Mouse (Mus musculus) mesoderm, embryonic 11.5 days (tissue): ENCODE data around the gene Dab1.

Experiments
- DNase-seq: peaks from one replicate; pipeline ENCODE4 v3.0.0-alpha.2; 2012; ENCODE audit warnings: low read depth, low spot score

Dab1 gene

DNA sequence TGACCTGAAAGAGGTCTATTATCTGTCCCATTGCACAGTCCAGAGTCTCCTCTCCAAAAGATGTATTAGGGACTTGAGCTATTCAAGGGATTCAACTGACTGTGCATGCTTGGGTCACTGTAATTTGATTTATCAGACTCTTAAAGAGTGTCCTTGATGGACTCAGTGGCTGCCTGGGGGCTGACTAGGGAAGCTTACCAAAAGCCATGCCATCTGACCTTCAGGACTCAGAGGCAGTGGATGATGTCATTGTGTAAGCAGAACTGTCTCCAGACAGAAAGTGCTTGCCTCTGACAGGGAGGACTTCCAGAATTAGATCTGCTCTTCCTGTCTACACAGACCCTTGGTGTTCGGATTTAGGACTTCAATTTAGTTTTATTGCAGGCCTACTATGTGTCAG, 627.3 kb downstream of the Dab1 start:
- peak; percentile 34 for DNase-seq

DNA sequence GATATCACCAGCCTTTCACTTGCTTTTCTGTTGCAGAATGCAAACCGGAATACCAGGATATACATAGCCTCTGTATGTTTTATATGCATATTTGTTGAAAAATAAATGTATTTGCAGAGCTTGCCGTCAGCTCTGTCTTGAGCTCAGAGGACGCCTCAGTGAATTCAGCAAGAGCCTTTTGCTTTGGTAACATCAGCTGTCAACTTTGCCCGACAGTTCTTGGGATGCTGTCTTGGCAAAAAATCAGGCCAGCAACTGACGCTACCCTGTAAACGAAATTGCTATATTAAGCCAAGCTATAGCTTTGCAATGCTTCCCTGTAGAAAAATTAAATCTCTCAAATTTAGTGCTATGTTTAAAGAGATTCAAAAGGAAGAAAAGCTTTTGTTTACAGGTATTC, 630.3 kb downstream of the Dab1 start:
- no peak for DNase-seq

DNA sequence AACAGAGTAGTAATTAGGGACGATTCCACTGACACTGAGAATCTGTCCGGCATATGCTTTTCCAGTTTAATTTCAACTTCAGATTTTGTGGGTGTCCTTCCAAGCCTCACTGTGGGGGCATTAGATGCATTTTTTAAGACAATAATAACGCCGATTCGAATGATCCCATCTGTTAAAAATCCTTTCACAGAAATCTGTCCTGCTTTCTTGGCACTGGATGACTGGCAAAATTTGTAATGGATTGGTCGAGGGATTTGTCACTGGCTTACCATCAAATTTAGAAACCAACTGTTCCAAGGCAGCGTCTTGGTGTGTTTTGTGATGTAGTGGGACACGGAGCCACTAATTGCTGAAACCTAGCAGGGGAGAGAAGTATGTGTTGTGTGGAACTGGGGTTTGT, 638.6 kb downstream of the Dab1 start:
- no peak for DNase-seq

DNA sequence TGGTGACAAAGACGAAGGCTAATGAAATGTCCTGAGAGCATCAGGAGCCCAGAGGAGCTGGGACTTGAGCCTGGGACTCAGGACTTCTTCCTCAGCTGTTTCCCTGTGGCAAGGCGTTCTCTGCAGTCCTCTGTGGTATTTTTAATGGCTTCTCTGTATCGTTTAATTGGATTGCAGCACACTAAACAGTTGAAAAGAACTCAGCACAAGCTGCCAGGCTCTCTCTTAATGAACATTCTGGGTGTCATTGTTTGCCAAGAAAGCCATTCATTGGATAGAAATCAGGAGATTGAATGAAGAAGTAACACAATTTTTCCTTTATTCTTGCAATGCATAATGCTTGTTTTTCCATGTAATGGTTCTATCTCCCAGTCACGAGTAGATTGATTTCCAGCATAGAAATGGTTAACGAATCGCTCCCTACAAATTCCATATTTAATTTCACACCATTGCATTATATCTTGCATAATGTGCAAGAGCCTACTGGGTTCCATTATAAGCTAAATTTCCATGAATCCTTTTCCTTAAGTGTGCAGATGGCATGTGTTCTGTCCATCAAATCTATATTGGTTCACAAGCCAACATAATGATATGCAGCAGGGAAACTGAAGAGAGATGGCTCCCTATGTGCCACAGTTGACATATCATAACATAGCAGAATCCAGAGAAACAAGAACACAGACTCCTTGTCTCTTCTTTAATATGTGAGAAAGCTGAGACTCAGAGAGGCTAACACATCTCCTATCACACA, 650.4 kb downstream of the Dab1 start:
- DNase-seq, result no peak

DNA sequence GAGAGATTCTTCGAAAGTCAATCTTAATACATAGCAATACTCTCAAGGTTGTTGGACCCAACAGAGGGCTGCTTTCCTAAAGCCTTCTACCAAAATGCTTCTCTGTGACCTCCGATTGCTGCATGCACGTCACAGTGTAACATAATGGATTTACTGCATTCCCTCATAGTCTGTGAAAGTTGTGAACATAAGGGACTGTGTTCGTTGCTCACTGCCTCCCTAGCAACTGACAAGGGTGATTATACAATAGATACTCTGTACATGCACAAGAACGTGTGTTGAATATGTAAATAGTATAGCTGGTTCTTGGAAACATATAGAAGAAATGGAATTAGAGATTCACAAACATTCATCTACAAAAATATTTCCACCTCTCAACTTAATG, 651.0 kb downstream of the Dab1 start:
- DNase-seq, result no peak

DNA sequence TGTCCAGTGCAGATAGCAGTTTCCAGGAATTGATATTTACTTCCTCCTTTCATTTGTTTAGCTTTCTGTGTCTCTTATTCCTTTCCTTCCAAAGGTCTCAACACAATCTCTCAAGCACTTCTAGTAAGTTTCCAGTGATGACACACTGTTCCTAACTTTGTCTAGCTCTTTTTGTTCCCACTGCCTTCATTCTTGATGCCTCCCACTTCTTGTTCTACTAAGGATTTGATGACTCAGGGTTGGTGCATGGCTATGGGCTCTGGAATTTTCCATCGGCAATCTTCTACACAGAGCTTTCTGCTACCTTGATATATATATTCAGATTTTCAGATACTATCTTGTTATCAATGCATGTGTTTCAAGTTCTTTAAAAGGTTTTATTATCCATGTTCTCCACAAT, 656.1 kb downstream of the Dab1 start:
- DNase-seq, result no peak

DNA sequence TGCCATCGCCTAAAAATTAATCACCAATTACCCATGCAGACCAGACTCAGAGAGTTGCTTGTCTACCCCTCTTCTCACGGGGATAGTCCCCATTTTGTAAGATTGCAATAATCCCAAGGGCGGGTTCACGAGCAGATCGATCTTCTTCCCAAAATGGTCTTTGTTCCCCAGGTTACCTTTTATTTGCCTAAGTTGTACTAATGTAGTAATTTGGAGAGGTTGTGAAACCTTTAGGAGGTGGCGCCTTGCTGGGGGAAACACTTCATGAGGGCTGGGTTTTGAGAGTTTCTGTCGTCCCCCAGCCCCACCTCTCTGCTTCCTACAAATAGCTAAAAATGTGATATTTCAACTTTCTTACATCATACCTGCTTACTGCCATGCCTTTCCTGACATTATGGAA, 657.8 kb downstream of the Dab1 start:
- DNase-seq, result no peak

DNA sequence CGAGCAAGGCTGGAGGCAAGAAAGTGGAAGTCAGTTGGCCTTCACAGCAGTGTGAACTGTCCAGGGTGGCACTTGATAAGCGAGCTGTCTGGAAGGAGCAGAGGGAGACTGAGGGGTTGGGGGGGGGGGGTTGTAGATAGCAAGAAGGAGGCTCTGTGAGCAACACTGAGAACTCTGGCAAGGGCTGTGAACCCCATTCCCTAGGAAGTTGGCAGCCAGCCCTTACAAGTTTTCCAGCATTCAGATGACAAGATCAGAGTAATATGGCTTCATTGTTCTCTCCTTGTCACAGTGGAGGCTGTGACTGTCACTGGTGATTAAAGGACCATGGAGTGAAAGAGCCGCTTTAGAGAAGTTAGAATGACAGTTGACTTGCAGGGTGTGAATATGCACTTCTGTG, 662.4 kb downstream of the Dab1 start:
- DNase-seq, result no peak

DNA sequence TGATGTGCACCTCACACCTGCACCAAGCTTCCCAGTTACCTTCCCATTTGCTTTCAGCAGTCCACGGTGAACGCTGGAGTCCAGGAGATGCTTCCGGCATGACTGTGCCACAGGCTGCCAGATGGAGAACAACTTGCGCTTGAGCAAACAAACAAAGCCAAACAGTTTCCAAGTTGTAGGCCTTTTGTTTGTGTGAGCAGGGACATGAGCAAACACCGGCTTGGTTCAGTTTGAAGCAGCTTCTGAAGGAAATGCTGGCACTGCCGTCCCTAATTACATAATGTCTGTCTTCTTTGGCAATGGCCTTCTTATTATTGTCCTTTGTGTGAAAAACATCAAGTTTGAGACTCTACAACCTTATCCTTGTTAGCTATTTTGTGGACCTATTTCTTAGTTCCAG, 664.7 kb downstream of the Dab1 start:
- DNase-seq, result no peak

DNA sequence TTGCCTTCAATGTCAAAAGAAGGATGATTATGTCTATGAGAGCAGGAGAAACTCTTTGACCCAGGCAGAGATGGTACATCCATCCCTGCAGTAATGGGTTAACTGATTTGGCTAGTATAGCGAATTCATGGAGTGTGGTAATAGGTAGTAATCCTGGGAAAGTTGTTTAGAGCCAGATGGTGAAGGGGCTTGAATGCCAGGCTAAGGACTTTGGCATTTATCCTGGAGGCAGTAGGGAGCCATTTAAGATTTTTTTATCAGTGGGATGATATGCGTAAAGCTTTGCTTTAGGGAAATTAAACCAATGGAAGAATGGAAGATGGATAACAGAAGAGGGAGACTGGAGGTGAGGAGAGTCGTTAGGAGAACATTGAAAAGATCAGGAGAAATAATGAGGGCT, 669.2 kb downstream of the Dab1 start:
- DNase-seq, result no peak

DNA sequence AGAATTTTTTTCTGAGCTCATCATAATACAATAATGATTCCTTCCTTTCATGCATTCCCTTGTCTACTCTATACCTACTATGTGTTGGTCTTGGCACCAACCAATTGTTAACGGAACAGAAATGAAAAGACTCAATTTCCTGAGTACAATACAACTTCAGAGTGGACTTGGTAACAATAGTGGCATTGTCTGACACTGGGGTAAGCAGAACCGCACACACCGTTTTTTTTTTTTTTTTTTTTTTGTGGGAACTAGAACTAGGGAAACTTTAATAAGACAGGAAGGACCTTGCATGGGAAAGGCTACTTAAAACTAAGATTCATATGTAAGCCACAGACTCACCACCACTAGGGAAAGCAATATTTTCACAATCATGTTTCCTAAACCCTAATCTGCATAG, 682.6 kb downstream of the Dab1 start:
- no peak for DNase-seq

DNA sequence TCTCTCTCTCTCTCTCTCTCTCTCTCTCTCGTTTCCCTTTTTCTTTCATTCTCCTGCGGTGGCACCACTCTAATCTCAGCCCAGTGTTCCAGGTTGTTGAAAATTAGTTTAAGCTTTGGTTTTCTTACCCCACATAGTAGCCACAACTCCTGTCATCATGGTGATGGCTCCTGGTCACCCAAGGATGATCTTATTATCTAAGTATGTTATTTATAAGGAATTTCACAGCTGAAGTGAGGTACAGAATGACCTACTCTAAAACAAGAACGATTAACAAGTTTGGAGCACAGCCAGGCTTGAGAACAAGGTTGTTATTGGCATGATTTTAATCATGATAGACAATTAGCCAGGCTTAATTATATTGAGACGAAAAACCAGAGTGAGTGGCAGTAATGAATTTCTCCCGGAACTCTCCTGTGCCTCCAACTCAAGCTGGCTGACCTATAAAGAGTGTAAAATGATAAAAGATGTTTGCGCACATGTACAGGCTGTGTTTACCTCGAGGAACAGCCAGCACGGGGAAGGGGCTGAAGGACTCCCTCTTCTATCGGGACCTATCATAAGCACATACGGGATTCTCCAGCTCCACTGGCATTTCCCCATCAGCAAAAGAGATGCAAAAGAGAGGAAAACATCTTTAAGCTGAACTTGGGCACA, 684.0 kb downstream of the Dab1 start:
- no peak for DNase-seq

DNA sequence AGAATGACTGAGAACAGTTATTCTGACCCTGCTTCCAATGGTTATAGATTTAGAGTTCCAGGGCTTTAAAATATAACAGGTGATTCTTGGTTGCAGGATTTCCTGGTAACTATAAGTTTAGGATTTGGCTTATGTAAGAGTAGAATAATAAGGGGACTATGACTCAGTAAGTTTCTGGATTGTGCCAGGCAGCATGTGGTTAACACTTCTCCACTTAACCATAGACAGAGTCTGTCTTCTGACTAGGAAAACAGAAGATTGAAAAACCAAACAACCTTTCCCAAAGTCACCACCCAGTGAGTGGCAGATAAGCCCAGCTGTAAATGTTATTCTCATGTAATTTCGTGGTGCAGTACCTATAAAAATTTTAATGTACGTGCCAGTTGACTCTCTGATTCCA, 688.6 kb downstream of the Dab1 start:
- DNase-seq, result no peak

DNA sequence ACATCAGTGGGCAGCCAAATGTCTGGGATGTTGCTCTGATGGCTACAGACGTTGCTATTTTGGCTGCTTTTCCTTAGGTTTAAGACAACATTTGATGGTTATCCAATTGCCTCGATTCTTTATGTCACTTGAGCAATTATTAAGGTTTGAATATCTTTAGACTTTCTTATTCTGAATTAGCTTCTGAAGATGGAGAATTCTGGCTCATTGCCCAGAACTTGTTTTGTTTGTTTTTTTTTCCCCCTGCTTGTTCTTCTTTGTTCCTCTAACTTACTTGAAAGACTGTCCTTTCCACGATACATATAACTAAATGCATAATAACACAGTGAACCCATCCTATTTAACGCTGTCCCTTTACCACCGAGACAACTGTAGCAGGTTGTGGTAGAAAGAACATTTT, 707.1 kb downstream of the Dab1 start:
- no peak for DNase-seq

DNA sequence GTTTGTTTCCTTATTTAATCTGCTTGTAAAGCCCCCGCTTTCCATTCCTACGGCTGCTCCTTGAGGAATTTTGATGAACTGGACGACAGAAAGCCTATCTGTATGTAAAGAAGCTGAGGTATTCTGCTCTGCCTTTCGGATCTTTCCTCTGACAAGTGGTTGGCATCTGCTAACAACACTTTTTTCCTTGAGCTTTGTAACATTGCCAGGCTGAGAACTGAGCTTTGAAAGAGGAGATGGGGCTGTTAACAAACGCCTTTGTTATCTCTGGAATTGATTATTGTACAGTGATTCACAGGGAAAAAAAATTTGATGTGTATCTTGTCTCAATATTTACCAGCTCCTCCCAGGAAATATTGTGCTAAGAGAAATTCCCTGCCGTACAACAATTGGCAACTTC, 712.7 kb downstream of the Dab1 start:
- no peak for DNase-seq

DNA sequence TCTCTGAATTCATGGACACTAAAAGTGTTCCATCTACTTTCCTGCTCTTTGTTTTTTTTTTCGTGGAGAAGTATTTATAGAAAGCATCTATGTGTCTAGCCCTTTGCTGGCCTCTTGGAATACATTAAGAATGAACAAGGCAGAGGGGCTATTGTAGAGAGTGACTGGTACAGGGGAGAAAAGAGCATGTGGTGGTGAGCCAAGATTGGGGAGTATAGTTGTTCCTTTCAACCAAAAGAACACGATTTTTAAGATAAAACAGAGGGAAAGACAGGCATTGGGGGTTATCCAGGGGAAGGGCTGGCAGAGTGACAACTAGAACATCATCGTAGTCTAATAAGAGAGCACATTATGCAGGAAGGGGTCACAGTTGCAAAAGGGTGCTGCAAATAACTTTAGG, 713.2 kb downstream of the Dab1 start:
- no peak for DNase-seq

DNA sequence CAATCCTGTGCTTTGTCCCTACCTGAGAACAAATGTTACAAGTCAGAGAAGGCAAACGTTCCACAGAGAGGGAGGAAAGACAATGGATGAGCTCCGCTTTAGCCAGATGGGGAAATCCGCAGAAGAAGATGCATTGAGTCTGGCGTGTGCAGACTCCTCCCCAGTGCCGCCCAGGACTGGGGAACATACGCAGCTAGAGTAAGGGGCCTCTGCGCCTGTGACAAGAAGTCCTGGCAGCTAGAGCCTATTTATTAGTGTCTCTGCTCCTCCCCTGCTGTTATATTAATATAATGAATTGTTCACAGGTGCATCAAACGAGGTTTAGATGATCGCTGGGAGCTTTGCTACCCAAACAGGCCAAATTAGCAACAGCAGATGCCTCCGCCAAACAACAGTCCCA, 718.1 kb downstream of the Dab1 start:
- no peak for DNase-seq

DNA sequence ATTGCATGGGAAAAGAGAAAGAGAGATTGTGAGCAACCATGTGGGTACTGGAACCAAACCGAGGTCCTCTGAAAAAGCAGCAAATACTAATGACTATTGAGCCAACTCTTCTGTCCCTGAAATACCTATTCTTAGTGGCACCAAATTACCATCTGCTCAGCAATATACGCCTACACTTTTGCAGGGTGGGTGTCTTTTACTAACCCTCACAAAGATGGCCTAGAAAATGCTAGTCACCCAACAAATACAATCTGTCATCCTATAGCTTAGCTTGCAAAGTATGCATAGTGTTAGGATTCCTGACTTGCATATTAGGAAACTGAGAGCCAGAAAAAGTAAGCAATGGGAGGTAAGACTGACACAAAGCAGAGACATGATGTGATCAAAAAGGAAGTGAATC, 719.2 kb downstream of the Dab1 start:
- no peak for DNase-seq

DNA sequence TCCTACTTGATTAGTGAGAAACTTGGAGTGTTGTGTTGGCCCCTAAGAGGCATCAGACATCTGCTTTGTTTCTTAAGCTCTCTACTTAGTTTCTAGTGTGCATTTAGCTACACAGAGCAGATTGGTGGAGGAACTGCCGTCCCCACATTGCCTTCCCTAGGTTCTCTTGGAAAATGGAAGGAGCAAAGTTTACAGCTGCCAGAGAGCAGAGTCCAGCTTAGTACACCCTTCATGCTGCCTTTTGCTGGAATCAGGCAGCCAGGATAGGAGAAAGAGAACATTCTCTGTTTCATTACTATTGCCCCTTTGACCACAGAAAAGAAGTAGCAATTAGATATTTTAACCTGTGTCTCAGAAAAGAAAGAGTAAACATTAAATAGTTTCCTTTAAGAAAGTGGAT, 742.2 kb downstream of the Dab1 start:
- DNase-seq, result no peak

DNA sequence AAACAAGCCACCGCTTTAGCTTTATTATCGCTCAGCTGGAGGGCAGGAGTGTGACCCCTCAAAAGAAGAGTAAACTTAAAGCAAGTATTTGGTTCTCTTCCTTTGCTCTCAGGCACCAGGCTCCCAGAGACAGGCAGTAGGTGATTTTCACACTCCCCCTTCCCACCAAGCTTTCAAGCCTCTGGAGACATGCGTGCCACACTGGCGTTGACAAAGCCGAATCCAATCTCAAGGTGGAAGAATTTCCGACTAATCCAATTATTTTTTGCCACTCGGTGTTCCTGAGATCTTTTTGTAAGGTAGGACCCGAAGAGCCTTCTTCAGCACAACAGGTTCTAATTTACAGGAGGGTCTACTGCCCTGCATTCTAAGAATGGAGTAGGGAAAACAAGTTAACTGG, 747.3 kb downstream of the Dab1 start:
- DNase-seq, result no peak

DNA sequence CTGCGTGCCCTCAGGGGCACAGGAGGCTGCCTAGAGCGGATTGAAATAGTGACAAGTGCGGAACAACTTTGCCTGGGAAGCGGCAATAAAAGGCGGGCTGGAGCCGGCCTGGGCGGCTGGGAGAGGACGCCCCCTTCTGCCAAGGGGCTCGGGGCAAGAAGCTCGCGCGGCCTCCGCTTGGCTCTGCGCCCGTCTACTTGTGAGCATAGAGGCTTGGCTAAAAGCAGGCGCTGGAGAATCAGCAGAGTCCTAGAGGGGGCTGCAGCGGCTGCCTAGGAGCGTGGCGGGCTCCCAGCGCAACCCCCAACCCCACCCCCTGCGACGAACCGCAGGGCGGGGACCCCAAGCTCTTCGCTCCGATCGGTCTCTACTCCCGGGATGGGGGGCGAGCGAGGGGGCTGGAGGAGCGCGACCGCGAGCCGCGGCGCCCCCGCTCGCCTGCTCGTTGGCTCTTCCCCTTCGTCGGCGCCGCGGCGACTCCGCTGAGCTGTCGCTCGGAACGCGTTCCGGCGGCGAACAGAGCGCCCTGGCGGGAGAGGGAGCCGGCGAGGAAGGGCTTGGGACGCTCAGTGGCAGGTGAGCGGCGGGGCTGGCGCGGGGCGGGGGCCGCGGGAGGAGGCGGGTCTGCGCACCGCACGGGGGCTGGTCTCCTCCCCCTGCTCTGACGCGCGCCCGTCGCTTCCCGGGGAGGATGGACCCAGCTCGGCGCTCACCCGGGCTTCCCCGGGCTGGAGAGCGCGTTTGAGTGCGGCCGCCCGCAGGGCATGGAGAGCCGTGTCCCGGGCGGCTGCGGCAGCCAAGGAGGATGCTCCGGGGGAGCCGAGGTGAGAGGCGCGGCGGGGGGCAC, 748.0 kb downstream of the Dab1 start:
- peak; percentile 61 for DNase-seq

DNA sequence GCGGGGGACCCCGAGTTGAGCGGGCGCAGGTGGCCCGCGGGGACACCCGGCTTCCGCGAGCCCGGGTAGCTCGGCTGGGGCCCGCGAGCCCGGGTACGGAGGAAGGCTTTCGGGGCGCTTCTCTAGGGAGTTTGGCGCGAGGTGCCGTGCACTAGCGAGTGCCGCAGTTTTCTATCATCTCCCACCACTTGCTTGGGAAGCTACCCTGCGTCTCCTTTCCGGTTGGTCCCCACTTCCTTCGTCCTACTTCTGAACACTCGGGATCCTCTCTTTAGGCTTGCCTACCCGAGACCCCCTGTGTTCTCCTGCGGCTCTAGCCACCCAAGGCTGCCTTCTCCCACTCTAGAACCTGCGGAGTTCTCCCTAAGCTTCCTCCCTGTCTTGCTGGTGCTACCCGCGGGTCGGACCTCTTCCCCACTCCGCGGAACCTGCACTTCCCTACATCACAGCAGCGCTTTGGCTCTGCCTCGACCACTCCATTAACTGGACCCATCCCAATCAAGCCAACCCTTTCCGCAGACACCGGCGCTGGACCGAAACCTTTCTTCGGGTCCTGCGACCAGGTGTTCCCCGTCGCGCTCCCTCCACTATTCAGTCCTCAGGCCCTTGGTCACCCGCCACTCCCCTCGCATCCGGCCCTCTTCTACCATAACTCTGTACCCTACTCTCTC, 748.7 kb downstream of the Dab1 start:
- peak; percentile 34 for DNase-seq
